Mouse (Mus musculus) neural tube, embryonic 11.5 days (tissue): ENCODE results near the gene Gstm3. TPM values are rescaled to one million over a fixed set of nuclear protein-coding genes. Genes with fewer than 3 reads are reported as not detected.

Source experiments
- ATAC-seq: fragments of 200-750 bp; cut with Nextera tagmentation; 2 replicates; pipeline ENCODE4 v1.8.0; 2017; ENCODE audit warnings: moderate number of reproducible peaks, mild to moderate bottlenecking, moderate TSS enrichment, moderate library complexity; ENCODE audit not compliant: insufficient read depth, low FRiP score, low TSS enrichment
- DNase-seq: peaks from one replicate; pipeline ENCODE4 v3.0.0-alpha.2; 2015; ENCODE audit warnings: low spot score
- H3K27ac ChIP-seq: fragments of 300-500 bp; sonication (generic); 2 replicates; pipeline ENCODE4 v1.5.1; 2014; ENCODE audit warnings: low read depth, mild to moderate bottlenecking, low read length
- H3K27me3 ChIP-seq: fragments of 300-500 bp; sonication (generic); 2 replicates; pipeline ENCODE4 v1.6.1; 2014; ENCODE audit warnings: mild to moderate bottlenecking, low read length, mixed read lengths; ENCODE audit not compliant: control insufficient read depth, insufficient read depth
- H3K36me3 ChIP-seq: fragments of 300-500 bp; sonication (generic); 2 replicates; pipeline ENCODE4 v1.6.1; 2014; ENCODE audit warnings: mild to moderate bottlenecking, low read length, moderate library complexity, mixed read lengths; ENCODE audit not compliant: control insufficient read depth, insufficient read depth
- H3K4me1 ChIP-seq: fragments of 300-500 bp; sonication (generic); 2 replicates; pipeline ENCODE4 v1.6.1; 2014; ENCODE audit warnings: low read length, mixed read lengths; ENCODE audit not compliant: control insufficient read depth, insufficient read depth
- H3K4me2 ChIP-seq: fragments of 300-500 bp; sonication (generic); 2 replicates; pipeline ENCODE4 v1.6.1; 2014; ENCODE audit warnings: low read depth, mild to moderate bottlenecking, moderate library complexity
- H3K4me3 ChIP-seq: fragments of 300-500 bp; sonication (generic); 2 replicates; pipeline ENCODE4 v1.5.1; 2014; ENCODE audit warnings: low read depth, low read length
- H3K9ac ChIP-seq: fragments of 300-500 bp; sonication (generic); 2 replicates; pipeline ENCODE4 v1.6.1; 2014; ENCODE audit warnings: mild to moderate bottlenecking, low read length
- H3K9me3 ChIP-seq: fragments of 300-500 bp; sonication (generic); 2 replicates; pipeline ENCODE4 v1.6.1; 2016; ENCODE audit warnings: low read length; ENCODE audit not compliant: control insufficient read depth
- WGBS: fragments of 180-500 bp; shearing (Covaris S2); extraction: QIAGEN DNeasy Blood & Tissue Kit; methylation state at CpG from one replicate; pipeline ENCODE4 v1.1.7; 2014; 5-methylcytosine and 5-hydroxymethylcytosine counted together
- polyA plus RNA-seq: library from polyadenylated mRNA; unstranded; fragments of >200 nt; fragmentation: Nextera tagmentation; extraction: Ambion mirVana; gene quantifications from 2 replicates; pipeline ENCODE4 v1.2.1, GENCODE M21; 2014

Gene Gstm3
- polyA plus RNA-seq, 1 experiment from 2014 or later: not detected

- H3K36me3 ChIP-seq: no peaks in the 10 kb centered on the region
- no peak overlapping the region for H3K4me3 ChIP-seq
- no peak overlapping the region for H3K27ac ChIP-seq
- H3K9me3 ChIP-seq: no peaks in the 10 kb centered on the region
- no peak for ATAC-seq
- H3K9ac ChIP-seq: no peak overlapping the region
- no peak overlapping the region for H3K4me2 ChIP-seq
- WGBS: 89% methylated on average over 4 of the region's 4 CpGs
- H3K27me3 ChIP-seq: no peaks in the 10 kb centered on the region
- H3K4me1 ChIP-seq: no peaks in the 10 kb centered on the region; the same call in 1 of the 2 replicates
- no peak for DNase-seq
These were observed 39.4 kb downstream of the Gstm3 start for GRCm38 (mm10) chr3:107929731-107930130.

DNA sequence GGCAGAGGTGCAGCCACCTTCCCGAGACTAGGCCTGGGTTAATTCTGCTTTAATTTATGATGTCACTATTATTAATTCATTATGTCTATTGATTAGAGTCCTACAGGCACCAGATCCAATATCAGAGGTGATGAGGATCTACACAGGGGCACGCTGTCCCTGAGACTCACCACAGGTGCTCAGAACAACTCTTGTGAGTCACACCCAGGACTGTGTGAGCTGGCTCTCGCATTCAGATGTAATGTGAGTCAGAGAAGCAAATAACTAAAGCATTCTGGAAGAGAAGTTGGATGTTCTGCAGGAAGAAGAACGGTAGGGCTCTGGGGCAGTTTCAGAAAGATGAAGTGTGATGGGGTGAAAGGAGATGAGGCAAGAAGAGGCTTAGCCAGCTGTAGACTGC is 39.8 kb downstream of the Gstm3 start:
- Histone ChIP-seq H3K4me1 (no peaks in the 10 kb centered on the region; the same call in 1 of the 2 replicates), H3K9ac (no peak overlapping the region), H3K4me3 (no peak overlapping the region), H3K27ac (no peak overlapping the region), H3K36me3 (no peaks in the 10 kb centered on the region), H3K27me3 (no peaks in the 10 kb centered on the region), H3K9me3 (no peaks in the 10 kb centered on the region), H3K4me2 (no peak overlapping the region)
- ATAC-seq (no peak), DNase-seq (no peak)
- WGBS: 87% methylated on average over 4 of the region's 4 CpGs

DNA sequence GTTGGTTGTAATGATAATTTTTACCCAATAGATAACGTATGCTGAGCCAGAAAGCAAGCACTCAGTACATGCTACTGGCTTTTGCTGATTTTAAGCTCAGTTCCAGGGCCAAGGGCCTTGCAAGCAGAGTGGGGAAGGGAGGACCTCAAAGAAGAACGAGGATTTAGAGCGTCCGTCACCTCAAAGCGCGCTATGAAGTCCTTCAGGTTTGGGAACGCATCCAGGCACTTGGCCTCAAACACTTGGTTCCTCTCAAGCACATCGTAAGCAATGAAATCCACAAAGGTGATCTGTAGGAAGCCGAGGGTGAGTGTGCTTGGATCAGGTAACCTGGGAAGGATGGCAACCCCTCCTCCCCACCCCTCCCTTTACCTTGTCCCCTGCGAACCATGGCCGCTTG is 40.4 kb downstream of the Gstm3 start:
- ATAC-seq: no peak
- Histone ChIP-seq H3K27ac (no peak overlapping the region), H3K9me3 (no peaks in the 10 kb centered on the region), H3K36me3 (no peaks in the 10 kb centered on the region), H3K4me1 (no peaks in the 10 kb centered on the region; the same call in 1 of the 2 replicates), H3K9ac (no peak overlapping the region), H3K27me3 (no peaks in the 10 kb centered on the region), H3K4me3 (no peak overlapping the region), H3K4me2 (no peak overlapping the region)
- no peak for DNase-seq
- 85% methylated on average over 11 of the region's 11 CpGs for WGBS

- DNase-seq (no peak), ATAC-seq (no peak)
- 82% methylated on average over 3 of the region's 3 CpGs for WGBS
- Histone ChIP-seq H3K36me3 (no peaks in the 10 kb centered on the region), H3K9ac (no peak overlapping the region), H3K9me3 (no peaks in the 10 kb centered on the region), H3K4me3 (no peak overlapping the region), H3K27me3 (no peaks in the 10 kb centered on the region), H3K4me2 (no peak overlapping the region), H3K4me1 (no peaks in the 10 kb centered on the region; the same call in 1 of the 2 replicates), H3K27ac (no peak overlapping the region)
These were observed 41.2 kb downstream of the Gstm3 start for GRCm38 (mm10) chr3:107927841-107928240.

GRCm38 (mm10) chr3:107925335-107925734 is 43.7 kb downstream of the Gstm3 start:
- no peak overlapping the region for H3K9ac ChIP-seq
- no peaks in the 10 kb centered on the region for H3K9me3 ChIP-seq
- H3K4me1 ChIP-seq: no peaks in the 10 kb centered on the region; the same call in 1 of the 2 replicates
- H3K27ac ChIP-seq: no peak overlapping the region
- no peak for DNase-seq
- WGBS: 92% methylated on average over 3 of the region's 3 CpGs
- H3K27me3 ChIP-seq: no peaks in the 10 kb centered on the region
- H3K36me3 ChIP-seq: no peaks in the 10 kb centered on the region
- H3K4me3 ChIP-seq: no peak overlapping the region
- no peak for ATAC-seq
- H3K4me2 ChIP-seq: no peak overlapping the region

GRCm38 (mm10) chr3:107920348-107920747 is 48.7 kb downstream of the Gstm3 start:
- Histone ChIP-seq H3K4me1 (no peaks in the 10 kb centered on the region), H3K36me3 (no peaks in the 10 kb centered on the region), H3K4me2 (no peak overlapping the region), H3K27me3 (no peaks in the 10 kb centered on the region), H3K9me3 (no peaks in the 10 kb centered on the region), H3K9ac (no peak overlapping the region), H3K27ac (no peak overlapping the region), H3K4me3 (no peak overlapping the region)
- no peak for ATAC-seq
- WGBS: 93% methylated on average over 5 of the region's 5 CpGs
- no peak for DNase-seq

DNA sequence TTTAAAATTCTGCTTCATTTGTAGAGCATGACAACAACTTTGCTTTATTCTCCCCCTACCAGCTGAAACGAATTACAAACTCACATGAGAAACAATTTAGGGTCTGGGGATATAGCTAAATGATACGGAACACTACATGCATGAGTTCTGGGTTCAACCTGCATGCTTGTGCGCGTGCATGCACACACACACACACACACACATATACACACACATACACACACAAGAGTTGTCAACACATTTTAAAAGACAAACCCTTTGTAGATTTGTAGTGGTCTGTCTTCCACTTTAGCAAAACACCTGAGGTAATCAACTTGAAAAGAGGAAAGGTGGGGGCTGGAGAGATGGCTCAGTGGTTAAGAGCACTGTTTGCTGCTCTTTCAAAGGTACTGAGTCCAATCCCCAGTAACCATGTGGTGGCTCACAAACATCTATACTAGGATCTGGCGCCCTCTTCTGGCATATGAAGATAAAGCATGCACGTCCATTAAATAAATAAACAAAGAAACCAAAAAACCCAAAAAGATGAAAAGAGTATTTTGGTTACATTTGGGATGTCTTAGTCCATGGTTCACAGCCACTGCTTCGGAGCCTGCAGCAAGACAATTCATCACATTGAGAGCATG is 51.2 kb downstream of the Gstm3 start:
- no peak overlapping the region for H3K4me3 ChIP-seq
- DNase-seq (peak; percentile 47), ATAC-seq (no peak)
- no peaks in the 10 kb centered on the region for H3K27me3 ChIP-seq
- H3K27ac ChIP-seq: no peak overlapping the region
- H3K4me2 ChIP-seq: no peak overlapping the region
- H3K36me3 ChIP-seq: no peaks in the 10 kb centered on the region
- H3K9me3 ChIP-seq: no peaks in the 10 kb centered on the region
- WGBS: 59% methylated on average over 7 of the region's 7 CpGs
- no peaks in the 10 kb centered on the region for H3K4me1 ChIP-seq
- no peak overlapping the region for H3K9ac ChIP-seq

DNA sequence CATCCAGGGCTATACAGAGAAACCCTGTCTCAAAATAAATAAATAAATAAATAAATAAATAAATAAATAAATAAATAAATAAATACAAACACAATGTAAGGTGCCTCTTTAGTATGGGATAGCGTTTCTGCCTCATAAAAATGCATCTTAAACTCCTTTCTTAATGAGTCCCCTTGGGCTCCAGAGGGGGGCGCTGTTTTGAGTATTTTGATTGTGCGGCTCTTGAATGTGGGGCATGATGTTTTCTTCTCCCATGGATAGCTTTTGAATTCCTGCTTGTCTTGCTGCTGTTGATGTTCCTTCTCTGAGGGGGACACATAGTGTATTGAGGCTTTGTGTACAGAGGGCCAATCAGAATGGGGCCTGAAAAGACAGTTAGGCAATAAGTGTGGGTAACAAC is 52.0 kb downstream of the Gstm3 start:
- 77% methylated on average over 3 of the region's 3 CpGs for WGBS
- no peak for ATAC-seq
- no peak for DNase-seq

DNA sequence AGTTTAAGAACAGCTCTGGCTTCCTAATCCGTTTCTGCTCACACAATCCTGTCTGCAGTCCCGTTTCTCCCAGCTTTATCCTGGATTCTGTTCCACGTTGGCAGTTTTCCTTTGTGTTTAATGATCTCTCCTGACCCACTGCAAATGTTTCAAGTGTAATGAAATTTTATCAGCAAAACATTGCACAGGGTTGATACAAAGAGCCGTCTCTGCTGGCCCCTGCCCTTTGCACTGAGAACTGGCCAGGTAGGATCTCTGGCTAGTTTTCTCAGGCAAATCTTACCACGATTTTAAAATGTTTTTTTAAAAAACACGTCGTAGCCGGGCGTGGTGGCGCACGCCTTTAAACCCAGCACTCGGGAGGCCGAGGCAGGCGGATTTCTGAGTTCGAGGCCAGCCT is 52.4 kb downstream of the Gstm3 start:
- no peak overlapping the region for H3K4me3 ChIP-seq
- H3K9me3 ChIP-seq: no peaks in the 10 kb centered on the region
- H3K27me3 ChIP-seq: no peaks in the 10 kb centered on the region
- H3K36me3 ChIP-seq: no peaks in the 10 kb centered on the region
- DNase-seq (no peak), ATAC-seq (no peak)
- no peaks in the 10 kb centered on the region for H3K4me1 ChIP-seq
- H3K9ac ChIP-seq: no peak overlapping the region
- H3K27ac ChIP-seq: no peak overlapping the region
- H3K4me2 ChIP-seq: no peak overlapping the region
- 87% methylated on average over 15 of the region's 15 CpGs for WGBS

More for the DNA sequence above, 52.0 kb downstream of the Gstm3 start:
- H3K4me2 ChIP-seq: no peak overlapping the region
- H3K4me1 ChIP-seq: no peaks in the 10 kb centered on the region
- H3K27ac ChIP-seq: no peak overlapping the region
- no peaks in the 10 kb centered on the region for H3K36me3 ChIP-seq
- H3K9me3 ChIP-seq: no peaks in the 10 kb centered on the region
- no peak overlapping the region for H3K4me3 ChIP-seq
- H3K9ac ChIP-seq: no peak overlapping the region
- H3K27me3 ChIP-seq: no peaks in the 10 kb centered on the region
